Mouse (Mus musculus) spleen, adult 2 months (tissue): Measurements from ENCODE around the gene Dnaja3. TPM values are rescaled to one million over a fixed set of nuclear protein-coding genes. Genes with fewer than 3 reads are reported as not detected.

Experiments used
- DNase-seq, 2 experiments: peaks; one replicate each; pipeline versions ENCODE4 v3.0.0 to v3.0.0-alpha.2; 2012 to 2021; ENCODE audit warnings: low spot score in 2 of 2, low read depth in 1 of 2
- H3K27ac ChIP-seq: fragments of 200-500 bp; 2 replicates; pipeline ENCODE4 v1.5.1; 2012; ENCODE audit warnings: low read length, inconsistent platforms; ENCODE audit not compliant: insufficient read depth
- H3K27me3 ChIP-seq: fragments of 200-500 bp; 2 replicates; pipeline ENCODE4 v1.6.1; 2012; ENCODE audit warnings: mild to moderate bottlenecking, moderate library complexity, low read length, inconsistent platforms; ENCODE audit not compliant: control insufficient read depth, insufficient read depth
- H3K36me3 ChIP-seq: fragments of 200-500 bp; 2 replicates; pipeline ENCODE4 v1.6.1; 2012; ENCODE audit warnings: mild to moderate bottlenecking, low read length, inconsistent platforms; ENCODE audit not compliant: control insufficient read depth, insufficient read depth
- H3K4me1 ChIP-seq: fragments of 200-500 bp; 2 replicates; pipeline ENCODE4 v1.6.1; 2011; ENCODE audit warnings: inconsistent platforms; ENCODE audit not compliant: control insufficient read depth, insufficient read depth, insufficient read length
- H3K4me3 ChIP-seq: fragments of 200-500 bp; 2 replicates; pipeline ENCODE4 v1.5.1; 2011; ENCODE audit warnings: mild to moderate bottlenecking, inconsistent platforms; ENCODE audit not compliant: insufficient read depth, insufficient read length; ENCODE audit errors: extremely low read depth
- CTCF ChIP-seq: fragments of 200-500 bp; IDR thresholded peaks from 2 replicates; pipeline ENCODE4 v1.5.1; 2011; ENCODE audit warnings: mild to moderate bottlenecking, inconsistent platforms; ENCODE audit not compliant: insufficient read depth, insufficient read length, insufficient replicate concordance; ENCODE audit errors: extremely low read depth
- POLR2A ChIP-seq: fragments of 200-500 bp; IDR thresholded peaks from 2 replicates; pipeline ENCODE4 v1.6.1; 2011; ENCODE audit warnings: low read depth, low read length, inconsistent platforms
- WGBS: fragments of 180-500 bp; shearing (Covaris S2); methylation state at CpG from one replicate; pipeline ENCODE4 v1.1.7; 2018; 5-methylcytosine and 5-hydroxymethylcytosine counted together
- polyA plus RNA-seq: library from polyadenylated mRNA; depleted of rRNA; stranded (reverse); fragments of >200 nt; gene quantifications from 2 replicates; pipeline ENCODE4 v1.2.3, GENCODE M21; 2012

The Dnaja3 gene
- polyA plus RNA-seq, 1 experiment, result 11.0 TPM

DNA sequence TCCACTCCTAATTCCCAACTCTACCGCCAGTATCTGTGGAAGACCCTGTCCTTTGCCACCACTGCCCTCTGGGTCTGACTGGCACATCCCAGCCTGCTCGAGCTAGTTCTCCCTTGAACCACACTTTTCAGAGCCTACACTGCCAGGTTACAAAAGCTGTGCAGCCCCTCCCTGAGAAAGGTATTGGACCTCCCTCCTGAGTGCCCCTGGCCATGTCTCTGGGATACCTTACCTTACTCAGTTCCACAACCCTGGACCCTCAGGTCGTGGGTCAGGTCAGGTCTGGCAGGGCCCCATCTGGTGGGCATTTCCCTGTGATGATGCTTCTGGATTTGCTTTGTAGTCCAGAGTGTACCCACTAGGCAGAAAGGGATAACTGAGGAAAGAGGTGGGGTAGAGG lies 40.2 kb upstream of the Dnaja3 start:
- WGBS, result 72% methylated on average over 3 of the region's 3 CpGs
- no peak for DNase-seq
- Histone ChIP-seq H3K4me1 (no peaks in the 10 kb centered on the region; the same call in 1 of the 2 replicates), H3K27ac (no peak overlapping the region), H3K27me3 (peaks cover 5% of the 10 kb centered on the region), H3K4me3 (no peak overlapping the region), H3K36me3 (no peaks in the 10 kb centered on the region)
- TF ChIP-seq POLR2A (no peak), CTCF (no peak)

- Histone ChIP-seq H3K4me3 (no peak overlapping the region), H3K27me3 (no peaks in the 10 kb centered on the region), H3K27ac (no peak overlapping the region), H3K4me1 (no peaks in the 10 kb centered on the region), H3K36me3 (no peaks in the 10 kb centered on the region)
- 83% methylated on average over 9 of the region's 9 CpGs for WGBS
- no peak for DNase-seq
- TF ChIP-seq CTCF (no peak), POLR2A (no peak)
These were observed 39.0 kb upstream of the Dnaja3 start for GRCm38 (mm10) chr16:4600701-4601310.

DNA sequence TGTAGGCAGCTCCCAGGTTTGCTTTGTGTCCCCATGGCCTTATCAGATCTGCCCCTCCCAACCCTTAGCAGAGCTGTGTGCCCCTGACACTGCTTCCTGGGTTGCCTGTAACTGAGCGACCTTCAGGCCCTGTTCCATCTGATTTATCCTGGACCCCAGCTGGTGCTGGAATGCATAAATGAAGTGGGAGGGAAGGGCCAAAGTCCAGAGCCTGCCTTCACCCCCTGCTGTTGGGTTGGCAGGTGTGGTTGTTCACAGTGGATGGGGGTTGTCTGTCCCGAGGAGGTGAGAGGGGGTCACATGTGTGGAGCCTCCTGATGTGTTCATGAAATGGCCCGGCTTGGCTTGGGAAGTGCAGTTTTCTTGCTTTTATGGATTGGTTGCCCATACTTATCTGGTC lies 37.6 kb upstream of the Dnaja3 start:
- DNase-seq, result no peak
- Histone ChIP-seq H3K4me1 (no peaks in the 10 kb centered on the region), H3K27ac (no peak overlapping the region), H3K4me3 (no peak overlapping the region), H3K27me3 (no peaks in the 10 kb centered on the region), H3K36me3 (no peaks in the 10 kb centered on the region)
- 63% methylated on average over 3 of the region's 3 CpGs for WGBS
- TF ChIP-seq POLR2A (no peak), CTCF (no peak)

- no peak overlapping the region for H3K27ac ChIP-seq
- H3K4me3 ChIP-seq, result no peak overlapping the region
- 62% methylated on average over 7 of the region's 7 CpGs for WGBS
- H3K4me1 ChIP-seq, result no peaks in the 10 kb centered on the region
- no peaks in the 10 kb centered on the region for H3K36me3 ChIP-seq
- H3K27me3 ChIP-seq, result no peaks in the 10 kb centered on the region
- TF ChIP-seq CTCF (no peak), POLR2A (no peak)
- no peak for DNase-seq
These were observed 36.9 kb upstream of the Dnaja3 start for GRCm38 (mm10) chr16:4602766-4603452.

GRCm38 (mm10) chr16:4603453-4603837 lies 36.3 kb upstream of the Dnaja3 start:
- no peak for DNase-seq
- no peaks in the 10 kb centered on the region for H3K27me3 ChIP-seq
- no peak overlapping the region for H3K27ac ChIP-seq
- 79% methylated on average over 1 of the region's 1 CpGs for WGBS
- H3K36me3 ChIP-seq, result no peaks in the 10 kb centered on the region
- TF ChIP-seq POLR2A (no peak), CTCF (no peak)
- H3K4me3 ChIP-seq, result no peak overlapping the region
- no peaks in the 10 kb centered on the region for H3K4me1 ChIP-seq

DNA sequence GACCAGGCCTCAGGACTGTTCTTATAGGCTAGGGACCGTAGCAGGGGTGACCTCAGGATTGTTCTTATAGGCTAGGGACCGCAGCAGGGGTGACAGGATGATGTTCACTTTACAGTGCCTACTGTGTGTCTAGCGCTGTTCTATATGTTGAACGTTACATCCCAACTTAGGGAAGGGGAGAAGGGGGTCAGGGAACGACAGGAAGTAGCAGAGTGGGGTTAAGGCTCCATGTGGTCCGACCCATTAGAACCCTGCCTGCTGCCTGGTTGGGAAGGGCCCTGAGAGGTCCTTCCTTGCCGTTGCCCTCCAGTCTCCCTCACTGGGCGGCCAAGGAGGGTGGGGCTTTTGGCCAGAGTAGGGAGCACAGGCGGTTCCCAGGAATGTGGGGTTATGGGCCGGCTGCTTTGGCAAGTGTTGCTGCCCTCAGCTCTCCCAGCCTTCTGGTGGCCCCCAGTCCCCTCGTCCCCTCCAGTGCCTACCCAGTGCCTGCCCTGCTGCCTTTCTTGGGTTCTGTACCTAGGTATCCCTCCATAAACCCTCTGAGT lies 35.4 kb upstream of the Dnaja3 start:
- no peaks in the 10 kb centered on the region for H3K4me1 ChIP-seq
- 85% methylated on average over 11 of the region's 11 CpGs for WGBS
- H3K27me3 ChIP-seq, result no peaks in the 10 kb centered on the region
- H3K4me3 ChIP-seq, result no peak overlapping the region
- no peak overlapping the region for H3K27ac ChIP-seq
- TF ChIP-seq CTCF (no peak), POLR2A (no peak)
- DNase-seq, result no peak
- H3K36me3 ChIP-seq, result no peaks in the 10 kb centered on the region

DNA sequence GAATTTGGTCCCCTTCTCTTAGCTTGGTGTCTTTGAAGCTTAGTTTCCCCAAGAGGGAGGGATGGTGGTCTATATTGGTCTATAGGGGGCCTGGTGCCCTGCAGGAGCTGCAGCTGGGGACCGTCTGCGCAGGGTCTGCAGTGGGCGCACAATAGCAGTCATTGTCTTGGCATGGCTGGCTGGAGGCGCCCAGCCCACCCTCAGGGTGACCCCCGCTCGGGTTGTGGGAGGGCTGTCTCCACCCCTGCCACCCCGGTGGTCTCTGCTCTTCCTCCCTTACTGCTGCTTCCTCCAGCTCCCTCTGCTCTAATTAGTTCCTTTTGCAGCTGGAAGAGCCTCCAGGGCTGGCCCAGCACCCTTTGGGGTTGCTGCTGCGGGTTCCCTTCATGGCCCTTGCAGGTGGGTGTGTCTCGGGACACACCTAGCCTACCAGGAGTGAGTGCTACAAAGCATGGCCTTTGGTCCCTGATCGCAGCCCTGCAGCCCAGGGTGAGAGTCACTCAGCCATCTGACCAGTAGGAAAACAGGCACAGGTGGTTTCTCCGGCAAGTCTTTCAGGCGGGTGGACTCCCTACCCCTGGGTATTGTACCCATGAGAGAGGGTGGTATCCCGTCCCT lies 34.2 kb upstream of the Dnaja3 start:
- H3K27ac ChIP-seq, result no peak overlapping the region
- no peak for DNase-seq
- H3K4me3 ChIP-seq, result no peak overlapping the region
- no peaks in the 10 kb centered on the region for H3K36me3 ChIP-seq
- 79% methylated on average over 13 of the region's 13 CpGs for WGBS
- no peaks in the 10 kb centered on the region for H3K27me3 ChIP-seq
- H3K4me1 ChIP-seq, result no peaks in the 10 kb centered on the region
- TF ChIP-seq POLR2A, result no peak
- TF ChIP-seq CTCF, result no peak
